Mouse (Mus musculus): ENCODE measurements around the gene Rftn1. TPM values are rescaled to one million over a fixed set of nuclear protein-coding genes. Genes with fewer than 3 reads are reported as not detected.

The Rftn1 gene
- total and polyA plus RNA-seq, 3 experiments: 52.5 to 80.6 (median 60.5) TPM

- peaks cover 26 to 67% of the 10 kb centered on the region in 2 experiments for H3K4me1 ChIP-seq (ENCODE audit: control insufficient read depth in 1 of 2, insufficient read depth in 2 of 2)
- H3K4me2 ChIP-seq (ENCODE audit: insufficient read depth, low read depth, poor library complexity, severe bottlenecking): no peak overlapping the region
- H3K27ac ChIP-seq (ENCODE audit: insufficient read depth, low read depth): no peak overlapping the region
- H3K79me2 ChIP-seq (replicated peaks; ENCODE audit: control insufficient read depth, extremely low read depth, insufficient read depth, poor library complexity, severe bottlenecking): no peaks in the 10 kb centered on the region
- H3K27me3 ChIP-seq (replicated peaks): no peaks in the 10 kb centered on the region
- no peak overlapping the region for H3K9ac ChIP-seq (ENCODE audit: insufficient read depth, low read depth)
- H3K9me3 ChIP-seq (replicated peaks; ENCODE audit: low read length): no peaks in the 10 kb centered on the region
- in situ Hi-C loops (cut with MboI; ENCODE audit: low pct_ligation_motif_present, low pct_unique_long_range_greater_than_20kb, low sequenced_read_pairs): no loop called here
- H3K4me3 ChIP-seq (replicated peaks in 1 of 3; ENCODE audit: low read depth in 2 of 3, low read length in 2 of 3, poor library complexity in 1 of 3): no peak overlapping the region
- dilution Hi-C loops (cut with MboI; ENCODE audit: extremely low pct_ligation_motif_present, extremely low pct_unique_long_range_greater_than_20kb, low sequenced_read_pairs): no loop called here
- no peak for TF ChIP-seq SIN3A (IDR thresholded peaks at IDR 0.05; ENCODE audit: low read length)
- TF ChIP-seq UBTF (IDR thresholded peaks at IDR 0.05; ENCODE audit: low read depth, low read length): no peak
- TF ChIP-seq ELF1 (IDR thresholded peaks at IDR 0.05; ENCODE audit: low read depth, low read length): no peak
- TF ChIP-seq IRF4 (IDR thresholded peaks at IDR 0.05; ENCODE audit: low read depth, low read length): no peak
- TF ChIP-seq NRF1 (IDR thresholded peaks at IDR 0.05; ENCODE audit: low read depth, low read length): no peak
- TF ChIP-seq USF1 (IDR thresholded peaks at IDR 0.05; ENCODE audit: low read depth, low read length): no peak
- no peak for TF ChIP-seq MYC (IDR thresholded peaks at IDR 0.05; ENCODE audit: low read depth, low read length)
- no peak for TF ChIP-seq MAZ (IDR thresholded peaks at IDR 0.05; ENCODE audit: low read depth, low read length)
- TF ChIP-seq JUND (conservative IDR thresholded peaks at IDR 0.05; ENCODE audit: low read depth, low read length): no peak
- no peak for TF ChIP-seq KAT2A (IDR thresholded peaks at IDR 0.05; ENCODE audit: insufficient replicate concordance, low read length)
- no peak for TF ChIP-seq ZMIZ1 (IDR thresholded peaks at IDR 0.05; ENCODE audit: low read depth, low read length)
- DNase-seq (ENCODE audit: extremely low read depth): no peak
- peaks cover 0 to 11% of the 10 kb centered on the region in 2 experiments for H3K36me3 ChIP-seq (replicated peaks in 1 of 2; ENCODE audit: control insufficient read depth in 1 of 2, insufficient read depth in 1 of 2, low read length in 1 of 2)
Observed at GRCm38 (mm10) chr17:50019819-50020210, 170.7 kb downstream of the Rftn1 start.

GRCm38 (mm10) chr17:50019090-50019489 lies 171.4 kb downstream of the Rftn1 start:
- peaks cover 24 to 66% of the 10 kb centered on the region in 2 experiments for H3K4me1 ChIP-seq (ENCODE audit: control insufficient read depth in 1 of 2, insufficient read depth in 2 of 2)
- H3K27me3 ChIP-seq (replicated peaks): no peaks in the 10 kb centered on the region
- H3K9me3 ChIP-seq (replicated peaks; ENCODE audit: low read length): no peaks in the 10 kb centered on the region
- DNase-seq (ENCODE audit: extremely low read depth): no peak
- TF ChIP-seq ZNF384 (IDR thresholded peaks at IDR 0.05; ENCODE audit: low read depth, low read length): no peak
- no peak overlapping the region for H3K9ac ChIP-seq (ENCODE audit: insufficient read depth, low read depth)
- in situ Hi-C loops (cut with MboI; ENCODE audit: low pct_ligation_motif_present, low pct_unique_long_range_greater_than_20kb, low sequenced_read_pairs) (no loop called here), dilution Hi-C loops (cut with MboI; ENCODE audit: extremely low pct_ligation_motif_present, extremely low pct_unique_long_range_greater_than_20kb, low sequenced_read_pairs) (no loop called here)
- no peak overlapping the region for H3K27ac ChIP-seq (ENCODE audit: insufficient read depth, low read depth)
- H3K36me3 ChIP-seq (replicated peaks in 1 of 2; ENCODE audit: control insufficient read depth in 1 of 2, insufficient read depth in 1 of 2, low read length in 1 of 2): peaks cover 0 to 14% of the 10 kb centered on the region in 2 experiments
- no peak overlapping the region for H3K4me2 ChIP-seq (ENCODE audit: insufficient read depth, low read depth, poor library complexity, severe bottlenecking)
- no peaks in the 10 kb centered on the region for H3K79me2 ChIP-seq (replicated peaks; ENCODE audit: control insufficient read depth, extremely low read depth, insufficient read depth, poor library complexity, severe bottlenecking)
- no peak overlapping the region for H3K4me3 ChIP-seq (replicated peaks in 1 of 3; ENCODE audit: low read depth in 2 of 3, low read length in 2 of 3, poor library complexity in 1 of 3)

GRCm38 (mm10) chr17:50014708-50015107 lies 175.8 kb downstream of the Rftn1 start:
- TF ChIP-seq ZKSCAN1 (IDR thresholded peaks at IDR 0.05; ENCODE audit: borderline replicate concordance, low read depth, low read length) (no peak), RAD21 (IDR thresholded peaks at IDR 0.05; ENCODE audit: low read depth, low read length) (no peak), RCOR1 (conservative IDR thresholded peaks at IDR 0.05; ENCODE audit: low read depth, low read length) (no peak)
- dilution Hi-C loops (cut with MboI; ENCODE audit: extremely low pct_ligation_motif_present, extremely low pct_unique_long_range_greater_than_20kb, low sequenced_read_pairs) (no loop called here), in situ Hi-C loops (cut with MboI; ENCODE audit: low pct_ligation_motif_present, low pct_unique_long_range_greater_than_20kb, low sequenced_read_pairs) (no loop called here)
- no peak overlapping the region for H3K4me3 ChIP-seq (replicated peaks in 1 of 3; ENCODE audit: low read depth in 2 of 3, low read length in 2 of 3, poor library complexity in 1 of 3)
- no peak for DNase-seq (ENCODE audit: extremely low read depth)
- H3K36me3 ChIP-seq (replicated peaks in 1 of 2; ENCODE audit: control insufficient read depth in 1 of 2, insufficient read depth in 1 of 2, low read length in 1 of 2): peaks cover 0 to 23% of the 10 kb centered on the region in 2 experiments
- peaks cover 25 to 56% of the 10 kb centered on the region in 2 experiments for H3K4me1 ChIP-seq (ENCODE audit: control insufficient read depth in 1 of 2, insufficient read depth in 2 of 2)
- no peaks in the 10 kb centered on the region; the same call in 1 of the 2 replicates for H3K79me2 ChIP-seq (replicated peaks; ENCODE audit: control insufficient read depth, extremely low read depth, insufficient read depth, poor library complexity, severe bottlenecking)
- no peak overlapping the region for H3K9ac ChIP-seq (ENCODE audit: insufficient read depth, low read depth)
- no peaks in the 10 kb centered on the region for H3K9me3 ChIP-seq (replicated peaks; ENCODE audit: low read length)
- no peak overlapping the region for H3K4me2 ChIP-seq (ENCODE audit: insufficient read depth, low read depth, poor library complexity, severe bottlenecking)
- H3K27me3 ChIP-seq (replicated peaks): no peaks in the 10 kb centered on the region
- H3K27ac ChIP-seq (ENCODE audit: insufficient read depth, low read depth): no peak overlapping the region
